Mouse (Mus musculus) midbrain, embryonic 12.5 days (tissue): ENCODE measurements around the gene Mphosph9. TPM values are rescaled to one million over a fixed set of nuclear protein-coding genes. Genes with fewer than 3 reads are reported as not detected.
"Not testable (repeated sequence)": the region's sequence is repeated elsewhere in the genome, so short reads cannot be mapped to it uniquely, and the experiment has no call there.

Experiments used
- ATAC-seq: fragments of 200-750 bp; cut with Nextera tagmentation; 2 replicates; pipeline ENCODE4 v1.8.0; 2017; ENCODE audit warnings: low read depth, moderate TSS enrichment, moderate library complexity; ENCODE audit not compliant: low FRiP score
- H3K27ac ChIP-seq: fragments of 300-500 bp; sonication (generic); replicated peaks from 2 replicates; pipeline ENCODE4 v1.5.1; 2016; ENCODE audit warnings: mild to moderate bottlenecking
- H3K27me3 ChIP-seq: fragments of 300-500 bp; sonication (generic); 2 replicates; pipeline ENCODE4 v1.6.1; 2016; ENCODE audit warnings: mild to moderate bottlenecking
- H3K36me3 ChIP-seq: fragments of 300-500 bp; sonication (generic); 2 replicates; pipeline ENCODE4 v1.6.1; 2016
- H3K4me1 ChIP-seq: fragments of 300-500 bp; sonication (generic); 2 replicates; pipeline ENCODE4 v1.6.1; 2016
- H3K4me2 ChIP-seq: fragments of 300-500 bp; sonication (generic); replicated peaks from 2 replicates; pipeline ENCODE4 v1.6.1; 2016; ENCODE audit warnings: mild to moderate bottlenecking, moderate library complexity
- H3K4me3 ChIP-seq: fragments of 300-500 bp; sonication (generic); 2 replicates; pipeline ENCODE4 v1.5.1; 2016; ENCODE audit warnings: mild to moderate bottlenecking
- H3K9ac ChIP-seq: fragments of 300-500 bp; sonication (generic); replicated peaks from 2 replicates; pipeline ENCODE4 v1.6.1; 2016; ENCODE audit warnings: mild to moderate bottlenecking, moderate library complexity
- H3K9me3 ChIP-seq: fragments of 300-500 bp; sonication (generic); 2 replicates; pipeline ENCODE4 v1.6.1; 2016; ENCODE audit warnings: mild to moderate bottlenecking
- WGBS: fragments of 180-500 bp; shearing (Covaris S2); methylation state at CpG from one replicate; pipeline ENCODE4 v1.1.7; 2016; 5-methylcytosine and 5-hydroxymethylcytosine counted together
- polyA plus RNA-seq: library from polyadenylated mRNA; unstranded; fragments of >200 nt; fragmentation: Nextera tagmentation; extraction: Ambion mirVana; gene quantifications from 2 replicates; pipeline ENCODE4 v1.2.1, GENCODE M21; 2016

The Mphosph9 gene
- polyA plus RNA-seq, 1 experiment from 2014 or later: 19.6 TPM

DNA sequence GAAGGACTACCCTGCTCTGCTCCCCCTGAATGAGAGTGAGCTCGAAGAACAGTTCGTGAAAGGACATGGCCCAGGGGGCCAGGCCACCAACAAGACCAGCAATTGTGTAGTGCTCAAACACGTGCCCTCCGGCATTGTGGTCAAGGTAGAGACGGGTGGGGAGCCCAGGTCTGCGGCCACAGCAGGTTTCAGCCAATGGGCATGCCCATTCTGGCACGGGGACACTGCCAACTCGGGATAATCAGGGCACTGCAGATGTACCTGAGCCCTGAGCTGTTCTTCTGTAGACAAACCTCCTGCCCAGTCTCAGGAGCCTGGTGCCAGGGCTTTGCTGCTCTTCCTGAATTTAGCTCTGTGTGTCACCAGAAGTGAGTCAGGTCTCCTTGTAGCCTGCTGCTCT lies 11.0 kb upstream of the Mphosph9 start:
- H3K27ac ChIP-seq: no peak overlapping the region
- WGBS: 94% methylated on average over 8 of the region's 8 CpGs
- H3K9ac ChIP-seq: no peak overlapping the region
- no peaks in the 10 kb centered on the region; the same call in 1 of the 2 replicates for H3K36me3 ChIP-seq
- no peak for ATAC-seq
- H3K4me1 ChIP-seq: peaks cover 17% of the 10 kb centered on the region
- no peak overlapping the region for H3K4me2 ChIP-seq
- no peaks in the 10 kb centered on the region for H3K27me3 ChIP-seq
- H3K9me3 ChIP-seq: no peaks in the 10 kb centered on the region
- no peak overlapping the region for H3K4me3 ChIP-seq

DNA sequence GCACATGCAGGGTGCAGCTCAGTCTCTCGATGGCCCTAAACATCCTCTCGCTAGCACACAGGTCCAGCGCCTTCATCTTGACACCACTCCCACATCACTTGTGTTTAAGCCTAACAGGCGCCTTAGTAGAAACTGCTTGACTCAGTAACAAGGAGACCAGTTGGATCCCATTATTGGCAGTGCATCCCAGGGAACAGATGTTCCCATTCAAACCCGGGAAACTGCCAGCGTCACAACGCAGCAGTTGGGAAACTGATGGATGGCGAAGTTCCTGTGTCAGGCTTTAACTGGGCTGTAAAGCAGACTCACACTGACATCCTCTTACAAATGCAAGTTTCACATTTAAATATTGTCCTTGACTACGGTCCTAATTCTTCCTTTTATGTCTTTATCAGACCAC lies 10.1 kb upstream of the Mphosph9 start:
- no peak overlapping the region for H3K4me2 ChIP-seq
- H3K9ac ChIP-seq: peak overlapping the region; percentile 24; the same call in 1 of the 2 replicates
- peaks cover 18% of the 10 kb centered on the region for H3K4me1 ChIP-seq
- ATAC-seq: no peak
- H3K27ac ChIP-seq: 0 out of 2 replicates have a peak overlapping the region, but pooled peaks have one; percentile 25
- H3K4me3 ChIP-seq: no peak overlapping the region
- WGBS: 73% methylated on average over 9 of the region's 9 CpGs
- H3K9me3 ChIP-seq: no peaks in the 10 kb centered on the region
- H3K36me3 ChIP-seq: no peaks in the 10 kb centered on the region; the same call in 1 of the 2 replicates
- no peaks in the 10 kb centered on the region for H3K27me3 ChIP-seq

DNA sequence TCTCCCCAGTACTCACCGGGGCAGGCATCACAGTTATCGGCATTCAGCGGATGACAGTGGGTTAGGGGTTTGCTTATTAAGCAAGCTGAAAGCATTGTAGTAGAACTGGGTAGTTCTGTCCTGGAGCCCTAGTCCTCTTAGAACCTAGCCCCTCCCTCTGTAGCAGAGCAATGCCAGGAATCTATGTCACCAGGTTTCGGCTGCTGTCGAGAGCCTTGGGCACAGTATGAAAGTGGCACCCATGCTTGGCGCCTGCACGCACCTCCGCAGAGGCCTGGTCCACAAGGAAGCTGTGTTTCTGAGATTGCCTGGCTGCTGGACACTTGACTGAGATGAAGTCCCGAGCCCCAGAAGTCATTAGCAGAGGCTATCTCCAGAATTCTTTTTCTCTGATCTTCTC lies 9.3 kb upstream of the Mphosph9 start:
- no peak for ATAC-seq
- Histone ChIP-seq H3K4me1 (peaks cover 18% of the 10 kb centered on the region), H3K4me2 (no peak overlapping the region), H3K9ac (no peak overlapping the region), H3K27me3 (no peaks in the 10 kb centered on the region), H3K36me3 (no peaks in the 10 kb centered on the region; the same call in 1 of the 2 replicates), H3K9me3 (no peaks in the 10 kb centered on the region), H3K4me3 (no peak overlapping the region), H3K27ac (no peak overlapping the region)
- WGBS: 92% methylated on average over 9 of the region's 9 CpGs

DNA sequence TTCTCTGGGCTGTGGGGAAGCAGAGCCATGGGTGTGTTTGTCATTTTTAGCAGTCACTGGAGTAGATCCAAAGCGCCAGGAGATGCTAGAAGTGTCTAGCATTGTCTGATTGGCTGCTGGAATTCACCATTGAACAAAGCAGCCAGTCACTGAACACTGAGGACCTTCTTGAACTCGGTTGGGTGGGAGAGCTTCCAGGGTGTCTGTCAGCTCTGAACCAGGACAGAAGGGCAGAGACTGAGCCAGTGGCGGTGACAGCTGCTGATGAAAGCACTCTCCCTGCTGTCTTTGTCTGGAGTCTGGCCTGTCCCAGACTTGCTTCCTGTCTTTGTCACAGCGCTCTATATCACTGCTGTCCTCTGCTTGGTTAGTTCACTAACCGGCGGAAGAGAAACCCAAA lies 6.6 kb upstream of the Mphosph9 start:
- no peaks in the 10 kb centered on the region for H3K27me3 ChIP-seq
- peaks cover 17% of the 10 kb centered on the region for H3K4me1 ChIP-seq
- no peaks in the 10 kb centered on the region for H3K9me3 ChIP-seq
- no peak overlapping the region for H3K4me3 ChIP-seq
- ATAC-seq: peak; percentile 75
- no peak overlapping the region for H3K9ac ChIP-seq
- H3K4me2 ChIP-seq: no peak overlapping the region
- H3K27ac ChIP-seq: peak overlapping the region; percentile 72
- no peaks in the 10 kb centered on the region for H3K36me3 ChIP-seq
- 34% methylated on average over 6 of the region's 6 CpGs for WGBS

DNA sequence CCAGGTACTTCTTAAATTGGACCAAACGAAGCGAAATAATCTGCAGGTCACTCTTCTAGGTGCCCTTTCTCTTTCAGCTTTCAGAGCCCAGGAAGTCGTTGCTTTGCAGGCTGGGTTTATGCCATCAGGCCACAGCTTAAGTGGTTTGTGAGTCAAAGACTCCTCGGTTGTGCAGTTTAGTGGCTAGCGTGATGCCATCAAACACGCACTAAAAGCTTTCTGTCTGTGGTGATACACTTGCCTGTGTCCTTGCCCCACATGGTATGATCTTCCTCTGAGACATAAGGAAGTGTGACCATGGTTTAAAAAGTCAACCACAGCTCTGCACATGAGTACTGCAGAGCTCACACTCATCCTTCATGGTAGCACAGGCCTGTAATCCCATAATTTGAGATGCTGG lies 2.3 kb upstream of the Mphosph9 start:
- Histone ChIP-seq H3K27ac (no peak overlapping the region), H3K4me1 (peaks cover 25% of the 10 kb centered on the region), H3K4me3 (no peak overlapping the region), H3K27me3 (no peaks in the 10 kb centered on the region), H3K4me2 (no peak overlapping the region), H3K9ac (peak overlapping the region; percentile 4; the same call in 1 of the 2 replicates), H3K36me3 (no peaks in the 10 kb centered on the region), H3K9me3 (no peaks in the 10 kb centered on the region)
- WGBS: 88% methylated on average over 6 of the region's 6 CpGs
- no peak for ATAC-seq

DNA sequence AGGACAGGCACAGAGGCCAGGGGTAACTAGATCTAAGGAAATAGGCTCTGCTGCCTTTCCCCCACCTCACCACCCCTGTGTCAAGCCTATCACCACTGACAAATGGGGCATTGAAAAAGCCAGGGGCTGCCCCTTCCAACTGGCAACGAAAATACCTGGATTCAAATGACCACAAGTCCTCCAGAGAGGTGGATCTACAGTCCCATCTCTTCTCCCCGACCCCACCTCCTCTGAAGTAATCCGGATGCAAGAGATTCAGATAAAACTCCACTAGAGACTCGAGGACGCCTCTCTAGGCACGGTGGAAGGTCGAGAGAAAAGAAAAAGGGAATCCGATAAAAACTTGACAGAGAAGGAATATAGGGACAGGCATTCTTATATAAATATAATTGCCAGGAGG lies 943 bp downstream of the Mphosph9 start:
- Histone ChIP-seq H3K9me3 (no peaks in the 10 kb centered on the region), H3K27me3 (no peaks in the 10 kb centered on the region), H3K36me3 (0 out of 2 replicates have a peak, but pooled peaks cover 18% of the 10 kb centered on the region), H3K9ac (peak overlapping the region; percentile 75), H3K4me3 (peak overlapping the region; percentile 66), H3K27ac (peak overlapping the region; percentile 97), H3K4me2 (peak overlapping the region; percentile 81), H3K4me1 (peaks cover 16% of the 10 kb centered on the region)
- ATAC-seq: no peak
- 2% methylated on average over 8 of the region's 8 CpGs for WGBS

DNA sequence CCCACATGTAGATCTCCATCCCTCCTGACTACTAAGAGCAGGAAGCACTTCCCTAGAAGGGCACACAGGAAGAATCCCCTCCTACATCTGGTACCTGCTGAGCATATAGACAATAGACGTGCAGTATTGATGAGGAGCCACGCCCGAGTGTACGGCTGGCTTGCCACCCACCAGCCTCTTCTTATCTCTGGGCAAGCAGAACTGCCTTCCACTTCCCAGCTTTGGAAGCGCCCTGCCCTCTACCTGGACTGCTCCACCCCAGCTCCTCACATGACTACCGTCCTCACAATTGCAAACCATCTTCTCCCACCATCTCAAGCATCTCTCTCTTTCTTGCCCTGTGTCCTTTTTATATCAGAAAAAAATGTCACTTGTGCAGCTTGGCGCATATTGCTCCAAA lies 10.1 kb downstream of the Mphosph9 start:
- H3K4me3 ChIP-seq: no peak overlapping the region
- no peak overlapping the region for H3K4me2 ChIP-seq
- no peak overlapping the region for H3K27ac ChIP-seq
- no peaks in the 10 kb centered on the region for H3K27me3 ChIP-seq
- no peaks in the 10 kb centered on the region for H3K4me1 ChIP-seq
- peaks cover 2% of the 10 kb centered on the region for H3K9me3 ChIP-seq
- 90% methylated on average over 7 of the region's 7 CpGs for WGBS
- ATAC-seq: no peak
- H3K9ac ChIP-seq: no peak overlapping the region
- H3K36me3 ChIP-seq: peaks cover 77% of the 10 kb centered on the region

DNA sequence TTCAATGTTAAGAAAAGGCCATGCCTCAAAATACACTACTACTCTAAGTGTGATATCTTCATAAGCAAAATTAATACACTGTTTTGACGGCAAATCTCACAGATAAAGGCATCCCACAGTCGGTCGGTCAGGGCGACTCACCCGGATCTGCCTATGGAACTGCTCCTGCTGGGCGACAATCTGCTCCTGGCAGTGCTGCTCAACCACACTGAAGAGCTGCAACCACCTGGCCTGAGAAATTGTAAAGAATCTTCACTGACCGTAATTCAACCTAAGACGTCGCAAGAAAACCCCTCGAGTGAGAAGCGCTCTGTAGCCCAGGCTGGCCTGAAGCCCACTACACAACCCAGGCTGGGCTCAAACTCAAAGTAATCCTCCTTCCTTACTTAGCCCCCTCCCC lies 11.8 kb downstream of the Mphosph9 start:
- no peak for ATAC-seq
- H3K27me3 ChIP-seq: no peaks in the 10 kb centered on the region
- H3K4me2 ChIP-seq: no peak overlapping the region
- H3K4me3 ChIP-seq: no peak overlapping the region
- H3K9me3 ChIP-seq: peaks cover 8% of the 10 kb centered on the region
- 93% methylated on average over 11 of the region's 11 CpGs for whole genome bisulfite sequencing
- no peak overlapping the region for H3K27ac ChIP-seq
- no peak overlapping the region for H3K9ac ChIP-seq
- peaks cover 83% of the 10 kb centered on the region for H3K36me3 ChIP-seq
- no peaks in the 10 kb centered on the region for H3K4me1 ChIP-seq

DNA sequence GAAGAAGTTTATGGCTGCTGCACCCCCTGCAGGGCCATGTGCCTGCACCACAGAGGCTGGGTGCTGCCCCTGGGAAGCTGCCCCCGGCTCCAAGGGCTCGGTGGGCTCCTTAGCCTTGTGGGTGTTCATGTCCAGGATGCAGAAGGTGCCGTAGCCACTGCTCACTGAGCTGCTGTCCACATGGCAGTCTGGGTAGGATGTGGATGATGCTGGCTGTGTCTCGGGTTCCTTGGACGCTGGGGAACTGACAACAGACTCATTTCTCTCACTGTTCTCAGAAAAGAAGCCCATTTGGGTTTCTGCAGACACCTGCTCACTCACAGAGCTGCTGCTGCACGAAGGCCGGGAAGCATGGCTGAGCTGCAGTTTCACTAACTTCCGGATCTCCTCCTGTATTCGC lies 12.3 kb downstream of the Mphosph9 start:
- H3K4me2 ChIP-seq: no peak overlapping the region
- no peak overlapping the region for H3K27ac ChIP-seq
- peaks cover 8% of the 10 kb centered on the region for H3K9me3 ChIP-seq
- H3K27me3 ChIP-seq: no peaks in the 10 kb centered on the region
- no peak overlapping the region for H3K4me3 ChIP-seq
- H3K9ac ChIP-seq: no peak overlapping the region
- no peak for ATAC-seq
- peaks cover 84% of the 10 kb centered on the region for H3K36me3 ChIP-seq
- 93% methylated on average over 9 of the region's 9 CpGs for WGBS
- no peaks in the 10 kb centered on the region for H3K4me1 ChIP-seq

DNA sequence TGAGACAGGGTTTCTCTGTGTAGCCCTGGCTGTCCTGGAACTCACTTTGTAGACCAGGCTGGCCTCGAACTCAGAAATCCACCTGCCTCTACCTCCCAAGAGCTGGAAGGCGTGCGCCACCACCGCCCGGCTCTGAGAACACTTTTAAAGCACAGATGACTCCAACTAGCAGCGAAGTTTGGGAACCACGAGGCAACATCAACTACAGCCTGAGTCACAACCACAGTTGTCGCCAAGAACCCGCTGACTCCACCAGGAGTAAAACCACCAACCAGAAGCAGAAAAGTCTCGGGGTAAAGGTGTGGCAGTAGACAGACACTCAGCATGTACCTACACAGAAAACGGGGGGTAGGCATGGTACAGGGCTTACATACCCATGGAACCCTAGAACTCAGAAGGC lies 17.7 kb downstream of the Mphosph9 start:
- WGBS: 95% methylated on average over 11 of the region's 11 CpGs
- no peak overlapping the region for H3K4me3 ChIP-seq
- peaks cover 6% of the 10 kb centered on the region; the same call in 1 of the 2 replicates for H3K4me1 ChIP-seq

DNA sequence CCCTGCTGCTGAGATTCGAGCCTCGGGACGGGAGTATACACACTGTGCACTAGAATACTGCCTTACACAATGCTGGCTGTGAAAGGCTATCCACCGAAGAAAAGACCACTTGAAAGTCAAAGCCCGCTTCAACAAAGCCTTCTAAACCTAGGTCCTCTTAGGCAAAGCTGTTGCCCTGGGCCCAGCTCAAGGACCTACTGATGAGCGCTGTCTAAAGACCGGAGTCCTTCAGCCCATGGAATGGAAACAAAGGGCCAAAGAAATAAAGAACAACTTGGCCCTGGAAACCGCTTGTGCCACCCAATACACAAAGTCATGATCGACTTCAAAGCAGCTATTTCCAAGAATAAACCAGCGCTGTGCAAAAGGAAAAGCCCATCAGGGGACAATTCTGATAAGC lies 18.6 kb downstream of the Mphosph9 start:
- H3K36me3 ChIP-seq: peaks cover 86% of the 10 kb centered on the region
- no peak overlapping the region for H3K27ac ChIP-seq
- H3K9ac ChIP-seq: no peak overlapping the region
- peaks cover 6% of the 10 kb centered on the region; the same call in 1 of the 2 replicates for H3K4me1 ChIP-seq
- no peak overlapping the region for H3K4me2 ChIP-seq
- peaks cover 8% of the 10 kb centered on the region for H3K9me3 ChIP-seq
- no peaks in the 10 kb centered on the region for H3K27me3 ChIP-seq
- no peak overlapping the region for H3K4me3 ChIP-seq
- no peak for ATAC-seq
- 71% methylated on average over 10 of the region's 10 CpGs for WGBS

More for the DNA sequence above, 17.7 kb downstream of the Mphosph9 start:
- H3K27me3 ChIP-seq: no peaks in the 10 kb centered on the region
- H3K4me2 ChIP-seq: no peak overlapping the region
- no peak overlapping the region for H3K27ac ChIP-seq
- no peak for ATAC-seq
- peaks cover 8% of the 10 kb centered on the region for H3K9me3 ChIP-seq
- no peak overlapping the region for H3K9ac ChIP-seq
- H3K36me3 ChIP-seq: peaks cover 92% of the 10 kb centered on the region

DNA sequence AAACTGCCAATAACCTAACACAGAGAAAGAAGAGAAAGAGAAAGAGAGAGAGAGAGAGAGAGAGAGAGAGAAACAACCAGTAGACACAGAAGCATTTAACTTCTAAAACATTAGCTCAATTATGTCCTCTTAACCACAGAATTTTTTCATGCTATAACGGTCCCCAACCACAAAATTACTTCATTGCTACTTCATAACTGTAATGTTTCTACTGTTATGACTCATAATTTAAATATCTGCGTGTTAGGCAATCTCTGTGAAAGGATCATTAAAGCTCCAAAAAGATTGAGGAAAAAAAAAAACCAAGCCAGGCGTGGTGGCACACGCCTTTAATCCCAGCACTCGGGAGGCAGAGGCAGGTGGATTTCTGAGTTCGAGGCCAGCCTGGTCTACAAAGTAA lies 24.9 kb downstream of the Mphosph9 start:
- not testable (repeated sequence) for H3K9ac ChIP-seq, H3K27me3 ChIP-seq, H3K4me3 ChIP-seq, H3K9me3 ChIP-seq, H3K27ac ChIP-seq, ATAC-seq, H3K4me1 ChIP-seq, H3K4me2 ChIP-seq
- 89% methylated on average over 6 of the region's 6 CpGs for WGBS
- peaks cover 71% of the 10 kb centered on the region for H3K36me3 ChIP-seq

DNA sequence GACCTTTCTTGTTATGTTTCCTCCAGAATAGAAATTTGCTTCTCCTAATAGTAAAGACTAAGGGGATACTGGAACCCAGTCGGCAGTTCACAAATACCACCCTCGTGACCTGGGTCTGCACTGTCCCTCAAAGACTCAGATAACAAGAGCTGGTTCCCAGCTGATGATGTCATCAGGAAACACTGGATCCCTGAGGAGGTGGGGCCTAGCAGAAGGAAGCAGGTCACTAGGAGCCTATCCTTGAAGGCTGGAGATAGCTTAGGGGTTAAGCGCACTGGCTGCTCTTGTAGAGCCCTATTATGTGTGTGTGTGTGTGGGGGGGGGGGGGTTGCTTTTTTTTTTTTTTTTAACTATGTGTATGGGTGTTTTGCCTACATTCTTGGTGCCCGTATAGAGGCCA lies 27.6 kb downstream of the Mphosph9 start:
- Histone ChIP-seq H3K4me3 (no peak overlapping the region), H3K9me3 (no peaks in the 10 kb centered on the region), H3K4me1 (no peaks in the 10 kb centered on the region), H3K27me3 (no peaks in the 10 kb centered on the region), H3K27ac (no peak overlapping the region), H3K36me3 (peaks cover 68% of the 10 kb centered on the region), H3K9ac (no peak overlapping the region), H3K4me2 (no peak overlapping the region)
- WGBS: 85% methylated on average over 4 of the region's 4 CpGs
- ATAC-seq: no peak
